Mouse (Mus musculus) layer of hippocampus, adult 18-20 months (tissue): Measurements from ENCODE around the gene Tmem117. TPM values are rescaled to one million over a fixed set of nuclear protein-coding genes. Genes with fewer than 3 reads are reported as not detected.

ENCODE experiments used
- DNase-seq, 2 experiments: peaks; one replicate each; pipeline ENCODE4 v3.0.0; 2022; ENCODE audit warnings: low spot score in 2 of 2
- total RNA-seq, 2 experiments: library from RNA; stranded (reverse); gene quantifications; 2 replicates each; pipeline ENCODE4 v1.2.3; 2021

Gene Tmem117
- total RNA-seq, 2 experiments from 2014 or later = 7.7 to 8.4 TPM

- peak in 1 of 2 experiments; percentile 69 for DNase-seq
Measured at GRCm38 (mm10) chr15:95135926-95136609, 507.0 kb downstream of the Tmem117 start.

DNA sequence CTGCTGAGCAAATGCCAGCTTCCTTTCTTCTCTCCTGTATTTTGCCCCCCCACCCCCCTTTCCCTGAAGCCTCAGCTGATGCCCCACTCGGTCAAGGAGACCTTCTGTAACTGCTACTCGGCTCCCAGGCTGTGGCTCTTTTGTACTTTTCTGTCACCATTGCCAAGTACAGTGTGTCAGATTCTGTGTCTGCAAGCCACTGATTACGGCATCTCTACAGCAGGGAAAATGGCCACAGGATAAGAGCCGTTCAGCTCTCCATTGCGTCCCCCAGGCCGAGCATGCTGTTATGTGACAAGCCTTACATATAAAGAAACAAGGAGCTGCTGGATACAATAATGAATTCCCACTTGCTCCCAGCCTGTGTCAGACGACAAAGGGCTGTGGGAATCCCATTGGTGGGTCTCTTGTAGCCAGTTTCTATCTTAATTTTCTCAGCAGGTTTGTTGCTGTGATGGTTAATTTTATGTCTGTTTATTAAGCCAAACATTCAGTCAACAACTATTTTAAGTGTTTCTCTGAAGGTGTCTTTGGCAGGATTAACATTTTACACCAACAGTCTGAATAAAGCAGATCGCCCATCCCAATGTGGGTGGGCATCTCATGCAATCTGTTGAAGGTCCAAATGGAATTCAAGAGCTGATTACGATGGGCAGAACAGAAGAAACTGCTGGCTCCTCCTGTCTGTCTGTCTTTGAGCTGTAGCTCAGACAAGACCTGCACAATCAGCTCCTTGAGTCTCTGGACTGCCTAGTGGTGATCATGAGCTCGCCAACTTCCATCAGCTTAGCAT lies 508.2 kb downstream of the Tmem117 start:
- DNase-seq = peak in 1 of 2 experiments; percentile 34

GRCm38 (mm10) chr15:95138709-95139409 lies 509.8 kb downstream of the Tmem117 start:
- DNase-seq = peak in 1 of 2 experiments; percentile 6

DNA sequence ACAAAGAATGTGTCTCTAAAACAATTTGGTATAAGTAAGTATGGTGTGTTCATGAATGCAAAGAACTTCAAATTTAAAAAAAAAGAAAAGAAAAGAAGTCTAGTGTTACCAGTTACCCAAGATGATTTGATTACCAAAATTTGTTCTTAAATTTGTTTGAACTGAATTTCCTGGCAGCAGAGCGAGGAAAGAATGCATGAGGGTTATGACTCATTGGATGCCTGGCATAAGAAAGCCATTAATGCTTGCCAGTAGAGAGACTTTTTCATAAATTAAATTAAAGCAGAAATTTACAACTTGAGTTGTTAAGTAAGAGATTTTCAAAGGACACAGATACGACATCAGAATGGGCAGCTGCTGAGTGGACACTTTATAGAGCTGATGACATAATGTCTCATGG lies 515.1 kb downstream of the Tmem117 start:
- peak in 1 of 2 experiments; percentile 7 for DNase-seq

- no peak for DNase-seq
Measured at GRCm38 (mm10) chr15:95145118-95145517, 516.1 kb downstream of the Tmem117 start.

Other genes starting within 250 kb of the Tmem117 start
- gene Adamts20, start 163.8 kb upstream of the Tmem117 start, total RNA-seq = 10 to 100 TPM; 11.1 to 14.0 TPM
- gene Pus7l, start 85.7 kb upstream of the Tmem117 start, total RNA-seq = 1 to 10 TPM; 2.7 to 3.5 TPM
- 1 to 10 TPM; 2.4 to 2.5 TPM for gene Irak4, start 85.6 kb upstream of the Tmem117 start, total RNA-seq
- gene Twf1, start 39.3 kb upstream of the Tmem117 start, total RNA-seq = 10 to 100 TPM; 57.1 to 75.3 TPM